Mouse (Mus musculus): ENCODE measurements around the gene Bag5.

Gene Bag5

DNA sequence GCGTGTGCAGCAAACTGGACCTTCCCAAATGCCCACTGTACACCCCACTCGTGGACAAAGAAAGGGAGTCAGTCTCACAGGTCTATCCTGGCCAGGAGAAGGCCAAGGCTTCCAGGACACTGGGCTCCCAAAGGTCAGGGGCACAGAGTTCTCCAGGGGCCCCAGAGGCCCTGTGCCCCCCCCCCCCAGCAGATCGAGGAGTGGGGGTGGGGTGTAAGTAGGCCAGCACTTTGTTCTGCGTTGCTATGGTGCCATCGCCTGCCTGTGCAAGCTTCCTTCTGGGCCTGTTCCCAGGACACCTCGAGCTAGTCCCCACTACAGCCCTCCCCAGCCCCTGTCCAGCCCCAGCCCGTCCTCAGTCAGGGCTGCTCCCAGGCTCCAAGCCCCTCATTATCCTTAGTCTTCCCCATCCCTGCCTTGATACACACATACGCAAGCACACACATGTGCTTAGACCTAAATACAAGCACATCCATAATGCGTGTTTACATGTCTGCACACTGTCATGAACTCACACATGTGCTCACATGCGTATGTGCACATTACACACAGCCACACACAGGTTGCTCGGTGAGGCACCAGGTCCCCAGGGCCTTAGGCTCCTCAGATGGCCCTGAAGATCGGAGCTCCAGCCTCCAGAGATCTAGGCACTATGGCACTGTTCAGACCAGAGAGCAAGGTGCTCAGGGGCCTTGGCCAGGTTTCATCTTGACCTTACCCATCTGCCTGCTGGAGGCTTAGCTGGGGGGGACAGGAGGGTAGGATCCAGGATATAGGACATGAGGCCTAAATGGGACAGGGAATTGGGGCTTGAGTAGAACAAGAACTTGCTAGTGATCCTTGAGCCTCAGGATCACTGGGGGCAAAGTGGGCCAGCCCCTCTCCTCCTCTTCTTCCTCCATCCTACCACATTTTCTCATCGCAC, 17.9 kb downstream of the Bag5 start:
- no peak for DNase-seq

DNA sequence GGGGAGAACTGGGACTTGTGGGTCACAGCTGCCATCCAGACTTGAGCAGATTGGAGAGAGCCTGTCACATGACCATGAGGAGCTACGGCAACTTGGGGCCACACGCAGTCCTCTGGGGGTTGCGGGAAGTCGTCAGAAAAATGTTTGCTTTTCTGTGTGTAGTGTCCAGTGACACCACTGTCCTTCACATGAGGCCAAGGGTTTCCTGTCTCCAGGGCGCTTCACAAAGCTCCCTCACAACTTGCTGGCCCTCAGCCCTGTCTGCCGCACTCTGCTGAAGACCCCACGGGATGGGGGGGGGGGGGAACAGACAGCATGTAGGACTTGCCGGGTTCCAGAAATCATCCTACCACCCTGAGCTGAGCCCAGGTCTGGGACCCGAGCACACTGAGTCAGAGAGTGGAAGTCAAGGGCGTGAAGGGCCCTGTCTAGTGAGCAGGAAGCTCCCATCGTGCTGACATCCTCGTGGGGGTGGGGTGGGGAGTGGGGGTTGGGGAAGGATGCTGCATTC, 18.7 kb downstream of the Bag5 start:
- no peak for DNase-seq

DNA sequence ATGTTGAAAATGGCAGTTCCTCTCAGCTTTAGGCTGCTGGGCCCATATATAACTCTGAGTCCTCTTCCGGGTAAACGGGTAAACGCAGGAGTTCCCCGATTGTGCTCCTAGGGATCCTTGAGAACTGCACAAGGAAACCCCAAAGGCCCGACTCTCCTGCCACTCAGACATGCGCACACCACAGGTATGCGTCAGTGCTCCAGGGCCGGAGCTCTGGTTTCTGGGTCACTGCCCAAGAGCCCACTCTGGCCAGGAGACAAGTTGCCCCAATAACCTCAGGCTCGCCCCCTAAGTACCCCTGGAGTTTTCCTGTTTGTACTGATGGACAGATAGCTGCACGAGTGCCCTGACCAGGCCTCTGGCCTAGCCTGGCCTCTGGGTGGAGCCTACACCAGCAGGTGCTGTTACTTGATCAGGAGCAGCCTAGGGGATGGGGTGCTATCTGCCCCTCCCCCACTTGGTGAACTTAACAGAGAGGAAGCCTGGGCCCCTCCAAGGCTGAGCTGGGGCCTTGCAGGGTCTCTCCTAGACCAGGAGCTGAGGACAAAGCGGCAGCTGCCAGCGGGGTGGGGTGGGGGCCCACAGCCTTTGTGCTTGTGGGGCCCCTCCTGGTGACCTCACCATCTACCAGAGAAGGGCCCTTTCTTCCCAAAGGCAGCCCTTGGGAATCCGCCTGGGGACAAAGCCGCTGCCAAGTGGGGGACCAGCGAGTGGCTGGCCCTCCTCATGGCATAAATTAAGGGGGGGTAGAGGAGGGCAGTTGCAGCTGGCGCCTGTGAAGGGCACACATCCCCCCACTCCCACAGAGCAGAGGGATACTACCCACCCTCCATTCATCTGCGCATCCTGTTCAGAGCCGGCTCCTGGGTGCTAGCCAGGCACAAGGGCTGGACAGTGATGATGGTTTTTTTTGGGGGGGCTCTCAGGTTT, 19.5 kb downstream of the Bag5 start:
- no peak for DNase-seq

DNA sequence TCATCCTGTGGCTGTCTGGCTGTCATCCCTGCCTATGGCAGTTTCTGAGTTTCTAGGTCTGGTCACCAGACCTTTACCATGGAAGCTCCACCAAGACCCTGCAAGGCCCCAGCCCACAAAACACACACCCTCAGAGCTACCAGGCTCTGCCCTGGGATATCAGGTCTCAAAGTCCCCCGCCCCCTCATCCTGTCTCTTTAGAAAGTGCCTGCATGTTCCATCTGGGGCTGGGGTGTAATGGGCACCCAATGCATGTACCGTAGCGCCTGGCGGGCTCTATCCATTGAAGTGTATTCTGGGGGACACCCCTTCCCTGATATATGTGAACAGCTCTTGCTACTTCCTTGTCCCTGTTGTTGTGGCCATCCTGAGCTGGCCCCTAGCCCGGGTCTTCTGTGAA, 20.2 kb downstream of the Bag5 start:
- DNase-seq, result no peak

DNA sequence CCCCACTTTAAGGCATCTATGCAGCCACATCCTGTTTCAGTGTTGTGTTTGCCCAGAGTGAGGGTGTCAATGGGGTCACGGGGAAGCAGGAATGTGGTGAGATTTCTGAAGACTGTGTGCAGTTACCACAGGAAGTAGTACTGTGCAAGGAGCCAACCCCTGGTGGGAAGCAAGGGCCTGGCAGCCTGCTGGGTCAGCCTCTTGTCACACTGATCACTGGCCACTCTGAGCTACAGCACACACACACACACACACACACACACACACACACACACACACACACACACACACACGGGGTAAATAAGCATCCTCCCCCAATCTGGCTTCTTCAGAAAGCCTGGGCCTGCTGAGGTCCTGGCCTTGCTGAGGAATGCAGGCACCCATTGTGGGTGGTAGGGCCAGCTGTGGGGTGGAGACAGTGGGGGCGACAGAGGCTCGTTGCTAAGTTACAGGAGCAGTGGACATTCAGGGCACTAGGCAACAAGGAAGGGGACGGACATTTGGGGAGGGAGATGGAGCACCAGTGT, 21.6 kb downstream of the Bag5 start:
- DNase-seq, result no peak

DNA sequence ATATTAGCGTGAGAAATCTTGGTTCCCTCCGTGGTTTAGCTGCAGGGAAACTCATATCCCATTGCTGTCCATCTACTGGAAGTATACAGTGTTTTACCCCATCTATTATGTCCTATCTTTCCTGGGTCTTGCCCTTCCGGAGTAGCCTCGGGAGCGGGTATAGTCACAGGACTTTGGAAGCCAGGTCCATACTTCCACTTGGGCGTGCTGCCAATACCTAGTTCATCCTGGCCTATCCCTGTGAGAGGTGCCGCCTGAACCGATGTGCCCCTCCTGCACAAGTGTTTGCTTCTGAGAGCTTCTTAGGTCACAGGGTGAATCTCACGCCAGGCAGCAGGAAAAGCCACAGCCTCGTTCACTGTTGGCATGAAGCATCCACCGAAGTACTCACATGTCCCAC, 23.6 kb downstream of the Bag5 start:
- DNase-seq, result peak; percentile 77

DNA sequence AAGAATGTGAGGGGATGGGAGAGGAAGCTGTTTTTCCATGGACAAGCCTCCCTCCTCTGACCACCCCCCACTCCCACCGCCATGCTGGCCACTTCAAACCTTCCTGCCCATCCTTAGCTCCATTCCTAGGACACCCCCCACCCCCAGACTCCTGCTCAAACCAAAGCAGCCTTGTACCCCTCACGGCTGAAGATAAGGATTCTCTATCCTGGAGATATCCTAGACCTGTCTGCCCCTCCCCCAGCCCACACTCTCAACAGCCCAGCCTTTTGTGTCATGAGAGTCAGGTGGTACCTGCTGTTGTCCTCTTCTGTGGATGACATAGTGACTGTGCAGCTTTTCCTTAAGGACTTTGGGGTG, 25.0 kb downstream of the Bag5 start:
- no peak for DNase-seq

DNA sequence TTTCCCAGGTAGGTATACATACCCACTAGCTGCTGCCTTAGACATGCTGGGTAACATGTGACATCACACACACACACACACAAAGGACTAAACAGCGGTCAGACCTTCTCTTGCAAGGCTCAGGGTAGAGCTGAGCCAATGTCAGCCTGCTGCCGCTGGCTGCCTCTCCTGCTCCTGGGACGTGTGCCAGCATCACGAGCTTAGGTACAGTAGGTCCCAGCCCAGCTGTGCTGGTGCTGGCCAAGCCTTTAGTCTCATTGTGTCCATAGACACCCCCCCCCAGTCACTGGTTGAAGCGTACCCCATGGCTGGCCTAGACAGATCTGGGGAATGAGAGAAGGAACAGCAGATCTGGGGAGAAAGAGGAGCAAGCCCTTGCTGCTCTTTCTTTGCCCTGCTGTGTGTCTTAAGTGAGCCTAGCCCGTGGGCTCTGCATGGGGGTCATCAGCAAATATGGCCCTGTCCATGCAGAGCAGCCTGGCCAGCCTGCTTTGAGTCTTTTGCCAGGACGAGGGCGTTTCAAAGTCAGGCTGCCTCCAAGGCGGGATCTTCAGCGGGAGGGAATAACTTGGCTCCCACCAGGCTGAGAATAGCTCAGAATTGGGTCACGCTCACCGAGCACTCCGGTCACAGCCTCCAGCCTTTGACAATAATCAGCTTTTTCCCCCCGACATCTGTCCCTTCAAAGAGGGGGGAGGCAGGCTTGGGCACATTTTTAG, 25.5 kb downstream of the Bag5 start:
- DNase-seq, result peak; percentile 94

DNA sequence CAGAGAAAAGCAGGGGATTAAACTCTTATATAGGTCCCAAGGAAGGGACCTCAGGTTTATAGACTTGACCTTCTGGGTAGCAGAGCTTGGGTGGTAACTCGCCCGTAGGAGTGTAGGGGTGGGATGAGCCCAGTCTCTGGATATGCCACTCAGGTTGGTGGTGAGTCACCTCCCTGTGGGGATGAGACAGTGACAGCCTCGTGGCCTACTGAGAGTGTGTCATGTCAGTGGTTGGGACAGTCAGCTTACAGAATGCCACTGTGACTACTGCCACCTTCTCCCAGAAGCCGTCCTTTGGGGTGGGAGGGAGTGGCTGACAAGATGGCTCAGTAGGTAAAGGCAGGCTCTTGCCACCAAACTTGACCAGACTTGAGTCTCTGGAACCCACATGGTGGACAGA, 26.7 kb downstream of the Bag5 start:
- no peak for DNase-seq

DNA sequence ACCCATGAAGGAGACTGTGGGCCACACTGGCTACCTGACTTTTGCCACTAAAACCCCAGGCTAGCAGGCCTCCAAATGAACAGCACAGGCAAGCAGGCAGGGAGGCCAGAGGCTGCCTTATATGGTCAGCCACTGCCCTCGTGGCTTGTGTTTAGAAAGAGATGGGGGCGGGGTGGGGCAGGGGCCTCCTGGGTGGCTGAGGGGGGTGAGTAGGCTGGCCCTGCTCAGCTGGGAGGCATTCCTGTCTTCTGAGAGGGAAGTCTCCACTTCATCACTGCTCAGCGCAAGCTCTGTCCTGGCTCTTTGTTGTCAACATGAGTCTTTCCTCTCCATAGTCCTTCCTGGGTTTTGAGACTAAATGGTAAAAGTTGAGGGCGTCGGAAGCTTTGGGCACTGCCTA, 30.3 kb downstream of the Bag5 start:
- no peak for DNase-seq

DNA sequence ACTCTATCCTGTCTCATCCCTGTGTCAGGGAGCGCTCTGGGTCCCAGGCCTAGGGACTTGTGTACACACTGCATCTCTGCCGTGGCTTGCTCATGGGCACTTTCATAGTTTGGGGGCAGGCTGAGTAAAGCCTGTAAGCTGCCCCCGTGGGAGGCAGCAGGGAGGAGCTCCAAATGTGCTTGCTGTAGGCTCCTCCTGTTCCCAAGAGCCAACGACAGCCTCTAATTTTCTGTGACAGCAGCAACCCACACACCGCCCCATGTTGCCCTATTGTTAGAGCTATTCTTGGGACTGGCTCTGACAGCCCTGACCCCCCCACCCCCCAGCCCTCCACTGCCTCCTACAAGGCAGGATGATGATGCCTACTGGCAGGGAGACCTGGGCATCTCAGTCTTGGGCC, 31.1 kb downstream of the Bag5 start:
- no peak for DNase-seq

DNA sequence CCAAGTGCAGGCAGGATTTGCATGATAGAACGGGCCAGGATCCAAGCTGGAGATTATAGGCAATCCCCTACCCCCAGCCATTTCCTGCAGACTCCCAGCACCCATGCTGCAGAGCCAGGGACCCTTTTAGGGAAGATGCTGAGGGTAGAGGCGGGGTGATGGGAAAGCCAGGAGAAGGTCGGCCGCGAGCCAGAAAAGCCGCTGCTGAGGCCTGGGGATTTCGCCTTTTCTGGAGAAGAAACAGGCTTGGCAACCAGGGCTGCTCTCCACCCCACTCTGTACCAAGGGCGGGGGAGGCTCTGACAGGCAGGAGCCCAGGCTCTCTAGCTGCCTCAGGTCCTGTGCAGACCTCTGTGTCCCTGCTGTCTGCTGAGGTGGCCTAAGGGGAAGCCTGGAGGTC, 31.8 kb downstream of the Bag5 start:
- no peak for DNase-seq

DNA sequence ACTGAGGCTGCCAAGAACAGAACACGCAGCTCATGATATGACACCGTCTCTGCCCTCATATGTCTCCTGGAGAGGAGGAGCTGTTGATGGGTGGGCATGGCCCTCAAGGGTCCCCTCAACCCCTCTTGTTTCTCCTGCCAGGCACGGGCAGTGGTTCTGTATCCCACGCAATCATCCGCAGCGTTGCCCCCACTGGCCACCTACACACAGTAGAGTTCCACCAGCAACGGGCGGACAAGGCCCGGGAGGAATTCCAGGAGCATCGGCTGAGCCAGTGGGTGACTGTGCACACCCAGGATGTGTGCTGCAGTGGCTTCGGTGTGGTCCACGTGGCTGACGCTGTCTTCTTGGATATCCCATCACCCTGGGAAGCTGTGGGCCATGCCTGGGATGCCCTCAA, 32.4 kb downstream of the Bag5 start:
- DNase-seq, result no peak

DNA sequence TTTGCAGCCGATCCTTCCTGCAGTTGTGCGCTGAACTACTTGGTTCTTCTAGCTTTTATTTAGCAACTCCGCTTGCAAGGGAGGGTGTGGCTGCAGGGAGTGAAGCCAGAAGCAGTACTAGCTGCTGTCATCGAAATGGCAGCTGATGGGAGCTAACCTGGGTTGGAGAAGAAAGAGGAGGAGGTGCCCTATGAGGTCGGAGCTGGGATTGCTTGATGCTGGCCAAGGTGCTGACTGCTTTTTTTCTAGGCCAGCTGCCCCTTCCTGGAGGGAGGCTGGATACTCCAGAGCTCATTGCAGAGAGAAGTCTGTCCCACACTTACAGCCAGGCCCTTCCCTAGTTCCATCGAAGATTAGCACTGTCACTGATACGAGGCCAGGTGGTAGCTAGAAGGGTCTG, 34.1 kb downstream of the Bag5 start:
- DNase-seq, result no peak

DNA sequence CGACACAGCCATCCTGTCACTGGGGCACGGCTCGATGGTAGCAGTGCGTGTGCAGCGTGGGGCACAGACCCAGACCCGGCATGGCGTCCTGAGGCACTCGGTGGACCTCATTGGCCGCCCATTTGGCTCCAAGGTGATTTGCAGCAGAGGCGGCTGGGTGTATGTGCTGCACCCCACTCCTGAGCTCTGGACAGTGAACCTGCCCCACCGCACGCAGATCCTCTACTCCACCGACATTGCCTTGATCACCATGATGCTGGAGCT, 34.5 kb downstream of the Bag5 start:
- DNase-seq, result no peak

DNA sequence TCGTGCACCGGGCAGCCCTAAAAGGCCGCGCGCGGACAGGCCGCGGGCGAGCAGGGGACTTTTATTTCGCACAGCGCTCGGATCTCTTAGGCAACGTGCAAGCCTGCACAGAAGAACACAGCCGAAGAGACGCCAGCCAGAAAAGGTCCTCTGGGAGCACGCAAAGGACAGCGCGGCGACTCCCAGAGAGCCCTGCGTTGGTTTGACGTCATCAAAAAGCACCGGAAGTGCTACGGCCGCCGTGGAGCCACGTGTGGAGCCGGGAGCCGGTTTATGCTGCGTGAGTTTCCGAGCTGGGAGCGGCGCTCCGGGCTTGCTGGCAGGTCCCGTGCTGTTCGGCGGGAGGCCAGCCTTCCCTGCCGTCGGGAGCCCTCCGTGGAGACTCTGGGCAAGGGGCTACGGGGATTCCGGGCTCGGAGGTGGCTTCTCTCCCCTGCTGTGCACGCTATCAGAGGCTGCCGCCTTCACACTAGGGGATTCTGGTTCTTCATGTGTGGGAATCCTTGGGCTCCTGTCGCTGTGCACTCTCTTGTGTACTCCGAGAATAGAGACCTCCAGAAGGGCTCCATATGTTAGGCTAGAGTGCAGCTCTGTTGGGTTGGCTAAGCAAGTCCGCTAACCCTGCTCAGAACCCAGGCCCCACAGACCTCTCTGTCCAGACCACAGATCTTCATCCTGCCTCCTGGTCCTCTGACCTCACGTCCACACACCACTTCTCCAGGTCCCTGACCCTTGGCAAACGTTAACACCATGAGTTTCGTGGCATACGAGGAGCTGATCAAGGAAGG, 35.0 kb downstream of the Bag5 start, which contains the start of gene Trmt61a:
TSS of gene Trmt61a (plus strand) at position 224 of the 788 bp plus-strand sequence.
- DNase-seq, result peak; percentile 91

DNA sequence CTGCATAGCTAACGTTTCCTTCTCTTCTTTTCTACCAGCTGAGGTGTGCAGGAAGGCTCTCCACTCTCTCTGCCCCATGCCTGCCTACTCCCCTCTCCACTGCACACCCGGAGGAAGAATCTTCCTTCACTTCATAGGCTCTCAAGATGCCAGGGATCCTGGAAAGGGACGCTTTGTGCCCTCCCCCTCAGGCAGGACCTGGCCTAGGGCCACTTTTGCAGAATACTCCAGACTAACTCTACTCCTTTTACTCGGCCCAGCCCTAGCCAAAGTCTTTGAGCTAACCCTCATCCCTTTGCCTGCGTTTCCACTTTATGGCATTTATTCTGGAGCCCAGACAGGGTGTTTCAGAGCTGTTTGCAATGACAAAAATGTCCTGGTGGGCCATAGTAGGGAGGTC, 35.6 kb downstream of the Bag5 start:
- peak; percentile 60 for DNase-seq

DNA sequence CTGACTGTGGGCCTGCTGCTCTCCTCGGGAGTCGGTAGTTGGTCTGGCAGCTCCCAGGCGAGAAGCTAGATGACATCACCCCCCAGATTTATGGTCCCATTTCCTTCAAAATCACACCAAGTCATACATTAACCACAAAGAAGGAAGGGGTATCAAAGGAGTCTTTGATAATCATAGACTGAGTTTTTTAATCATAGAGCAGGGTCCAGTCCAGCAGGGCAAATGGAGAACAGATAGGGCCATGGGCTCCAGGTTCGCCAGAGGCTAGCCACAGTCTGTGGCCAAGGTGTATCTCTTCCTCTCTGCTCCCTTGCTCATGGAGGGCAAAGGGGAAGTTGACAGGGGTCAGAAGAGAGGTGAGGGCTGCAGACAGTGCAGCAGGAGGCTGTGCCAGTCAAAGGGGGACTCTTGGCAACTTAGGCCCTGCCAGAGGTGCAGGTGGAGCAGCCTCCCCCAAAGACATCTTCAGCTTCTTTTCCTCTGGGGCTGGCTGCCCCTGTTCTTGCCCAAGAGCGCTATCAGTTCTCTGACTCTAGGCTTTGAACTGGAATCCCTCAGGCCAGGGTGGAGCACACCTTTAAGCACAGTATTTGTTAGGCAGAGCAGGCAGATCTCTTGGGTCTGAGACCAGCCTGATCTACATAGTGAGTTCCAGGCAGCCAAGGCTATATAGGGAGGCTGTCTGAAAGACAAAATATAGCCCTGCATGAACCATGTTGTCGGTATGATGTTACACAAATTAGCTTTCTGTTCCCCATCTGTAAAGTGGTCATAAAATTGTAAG, 37.1 kb downstream of the Bag5 start:
- no peak for DNase-seq

DNA sequence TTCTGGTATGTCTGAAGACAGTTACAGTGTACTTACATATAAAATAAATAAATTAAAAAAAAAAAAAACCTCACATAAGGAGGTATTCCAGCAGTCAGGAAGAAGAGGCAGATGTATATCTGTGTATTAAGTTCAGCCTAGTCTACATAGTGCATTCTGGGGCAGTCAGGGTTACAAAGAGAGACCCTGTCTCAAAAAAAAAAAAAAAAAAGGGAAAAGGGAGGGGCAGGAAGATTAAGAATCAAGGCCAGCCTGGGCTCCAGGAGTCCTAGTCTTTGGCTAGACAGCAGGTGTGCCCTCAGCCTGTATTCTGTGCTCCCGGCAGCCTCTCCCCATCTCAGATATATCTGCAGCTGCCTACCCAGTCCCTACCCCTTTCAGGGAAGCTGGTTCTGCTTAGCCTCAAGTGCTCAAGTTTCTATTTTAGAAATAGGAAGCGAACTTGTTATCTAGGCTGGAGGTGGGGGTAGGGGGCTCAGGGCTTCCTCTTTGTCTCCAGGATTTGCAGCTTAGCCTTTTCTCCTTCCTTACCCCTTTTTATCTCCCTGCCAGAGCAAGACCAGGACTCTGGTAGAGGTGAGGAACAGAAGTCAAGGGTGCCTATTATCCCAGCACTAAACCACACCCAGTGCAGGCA, 38.1 kb downstream of the Bag5 start:
- DNase-seq, result no peak

DNA sequence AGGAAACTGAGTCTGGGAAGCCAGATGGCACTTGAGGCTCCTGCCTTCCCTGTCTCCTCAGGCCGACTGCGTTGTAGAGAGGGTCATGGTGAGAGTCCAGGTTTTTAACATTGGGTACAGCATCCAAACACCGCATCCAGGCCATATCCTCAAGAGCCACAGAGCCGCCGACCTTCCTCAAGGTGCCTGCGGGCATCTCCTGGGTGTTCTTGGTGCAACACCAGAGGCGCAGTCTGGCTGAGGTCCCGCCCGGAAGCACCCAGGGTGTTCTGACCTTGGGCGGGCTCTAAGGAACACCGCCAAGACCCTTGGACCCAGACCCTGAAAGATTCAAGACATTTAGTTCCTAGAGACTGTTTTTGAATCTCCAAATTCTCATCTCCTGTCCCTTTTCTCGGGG, 40.5 kb downstream of the Bag5 start:
- no peak for DNase-seq

DNA sequence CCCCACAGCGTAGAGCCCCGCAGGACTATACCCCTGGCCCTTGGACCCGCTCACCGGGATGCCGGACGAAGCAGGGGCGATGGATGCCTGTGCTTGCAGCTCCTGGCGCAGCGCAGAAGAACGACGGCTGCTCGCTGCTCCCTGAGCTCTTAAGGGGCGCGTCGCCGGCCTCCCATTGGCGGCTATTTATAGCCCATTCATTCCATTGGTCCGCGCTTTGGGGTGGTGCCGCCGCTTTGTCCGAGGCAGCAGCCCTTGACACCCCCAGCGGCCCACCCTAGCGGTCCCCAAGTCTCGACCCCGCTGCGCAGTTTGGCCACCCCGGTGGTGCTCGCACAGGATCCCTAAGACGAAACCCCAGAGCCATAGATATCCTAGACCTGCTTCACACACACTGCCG, 40.9 kb downstream of the Bag5 start, which contains the start of gene Ckb:
TSS of gene Ckb (minus strand) at position 163 of the 400 bp plus-strand sequence.
- DNase-seq, result peak; percentile 75

Measured in kidney, adult 9 months (tissue).